Mouse (Mus musculus) forebrain, embryonic 16.5 days (tissue): ENCODE data around the gene Klhl5. TPM values are rescaled to one million over a fixed set of nuclear protein-coding genes. Genes with fewer than 3 reads are reported as not detected.

ENCODE experiments used
- ATAC-seq: fragments of 200-750 bp; cut with Nextera tagmentation; 2 replicates; pipeline ENCODE4 v1.8.0; 2017; ENCODE audit warnings: mild to moderate bottlenecking, moderate library complexity
- H3K27ac ChIP-seq: fragments of 300-500 bp; sonication (generic); 2 replicates; pipeline ENCODE4 v1.5.1; 2014; ENCODE audit warnings: low read length, control low read depth
- H3K27me3 ChIP-seq: fragments of 300-500 bp; sonication (generic); replicated peaks from 2 replicates; pipeline ENCODE4 v1.6.1; 2014; ENCODE audit warnings: low read length; ENCODE audit not compliant: control insufficient read depth, insufficient read depth
- H3K36me3 ChIP-seq: fragments of 300-500 bp; sonication (generic); 2 replicates; pipeline ENCODE4 v1.6.1; 2014; ENCODE audit not compliant: control insufficient read depth, insufficient read depth
- H3K4me1 ChIP-seq: fragments of 300-500 bp; sonication (generic); replicated peaks from 2 replicates; pipeline ENCODE4 v1.6.1; 2014; ENCODE audit warnings: low read length; ENCODE audit not compliant: control insufficient read depth, insufficient read depth
- H3K4me2 ChIP-seq: fragments of 300-500 bp; sonication (generic); 2 replicates; pipeline ENCODE4 v1.6.1; 2014; ENCODE audit warnings: mild to moderate bottlenecking, low read length, control low read depth
- H3K4me3 ChIP-seq: fragments of 300-500 bp; sonication (generic); replicated peaks from 2 replicates; pipeline ENCODE4 v1.5.1; 2014; ENCODE audit warnings: mild to moderate bottlenecking, low read length, control low read depth
- H3K9ac ChIP-seq: fragments of 300-500 bp; sonication (generic); replicated peaks from 2 replicates; pipeline ENCODE4 v1.6.1; 2014; ENCODE audit warnings: low read depth, low read length, control low read depth
- H3K9me3 ChIP-seq: fragments of 300-500 bp; sonication (generic); 2 replicates; pipeline ENCODE4 v1.6.1; 2016; ENCODE audit warnings: low read length; ENCODE audit not compliant: control insufficient read depth
- WGBS: fragments of 180-500 bp; shearing (Covaris S2); extraction: QIAGEN DNeasy Blood & Tissue Kit; methylation state at CpG from one replicate; pipeline ENCODE4 v1.1.7; 2014; 5-methylcytosine and 5-hydroxymethylcytosine counted together
- polyA plus RNA-seq: library from polyadenylated mRNA; unstranded; fragments of >200 nt; fragmentation: Nextera tagmentation; extraction: Ambion mirVana; gene quantifications from 2 replicates; pipeline ENCODE4 v1.2.1, GENCODE M21; 2015

The Klhl5 gene
- polyA plus RNA-seq, 1 experiment from 2014 or later, result 63.5 TPM

- ATAC-seq, result no peak
- Histone ChIP-seq H3K4me3 (no peak overlapping the region), H3K4me1 (no peaks in the 10 kb centered on the region), H3K4me2 (no peak overlapping the region), H3K9me3 (no peaks in the 10 kb centered on the region), H3K27me3 (no peaks in the 10 kb centered on the region), H3K36me3 (peaks cover 22% of the 10 kb centered on the region), H3K27ac (no peak overlapping the region), H3K9ac (no peak overlapping the region)
- 91% methylated on average over 17 of the region's 17 CpGs for WGBS
These were observed 56.3 kb downstream of the Klhl5 start for GRCm38 (mm10) chr5:65163489-65164092.

GRCm38 (mm10) chr5:65170206-65170605 is 62.9 kb downstream of the Klhl5 start:
- Histone ChIP-seq H3K4me3 (no peak overlapping the region), H3K27me3 (no peaks in the 10 kb centered on the region), H3K4me1 (peaks cover 7% of the 10 kb centered on the region), H3K9me3 (no peaks in the 10 kb centered on the region), H3K4me2 (no peak overlapping the region), H3K27ac (no peak overlapping the region), H3K9ac (no peak overlapping the region), H3K36me3 (peaks cover 5% of the 10 kb centered on the region; the same call in 1 of the 2 replicates)
- 59% methylated on average over 9 of the region's 9 CpGs for WGBS
- 0 out of 2 replicates have a peak, but pooled peaks have one; percentile 11 for ATAC-seq

- no peaks in the 10 kb centered on the region for H3K9me3 ChIP-seq
- H3K36me3 ChIP-seq, result no peaks in the 10 kb centered on the region
- peaks cover 19% of the 10 kb centered on the region for H3K4me1 ChIP-seq
- peak overlapping the region; percentile 50; the same call in 1 of the 2 replicates for H3K27ac ChIP-seq
- H3K4me3 ChIP-seq, result peak overlapping the region; percentile 28
- peak overlapping the region; percentile 48 for H3K9ac ChIP-seq
- peak overlapping the region; percentile 54 for H3K4me2 ChIP-seq
- ATAC-seq, result peak; percentile 88
- H3K27me3 ChIP-seq, result no peaks in the 10 kb centered on the region
- 53% methylated on average over 26 of the region's 26 CpGs for WGBS
These were observed 67.9 kb downstream of the Klhl5 start for GRCm38 (mm10) chr5:65175035-65175917.

GRCm38 (mm10) chr5:65175918-65176484 is 68.7 kb downstream of the Klhl5 start:
- peak; percentile 43 for ATAC-seq
- Histone ChIP-seq H3K4me2 (peak overlapping the region; percentile 54), H3K4me1 (peaks cover 18% of the 10 kb centered on the region), H3K9ac (peak overlapping the region; percentile 48), H3K27me3 (no peaks in the 10 kb centered on the region), H3K9me3 (no peaks in the 10 kb centered on the region), H3K36me3 (no peaks in the 10 kb centered on the region), H3K4me3 (peak overlapping the region; percentile 28), H3K27ac (peak overlapping the region; percentile 50; the same call in 1 of the 2 replicates)
- 50% methylated on average over 13 of the region's 13 CpGs for WGBS

- Histone ChIP-seq H3K9me3 (no peaks in the 10 kb centered on the region), H3K27ac (no peak overlapping the region), H3K4me2 (no peak overlapping the region), H3K4me1 (peaks cover 27% of the 10 kb centered on the region), H3K9ac (no peak overlapping the region), H3K27me3 (no peaks in the 10 kb centered on the region), H3K4me3 (no peak overlapping the region), H3K36me3 (no peaks in the 10 kb centered on the region)
- WGBS, result 24% methylated on average over 11 of the region's 11 CpGs
- 0 out of 2 replicates have a peak, but pooled peaks have one; percentile 30 for ATAC-seq
These were observed 69.7 kb downstream of the Klhl5 start for GRCm38 (mm10) chr5:65177026-65177514.

- Histone ChIP-seq H3K4me1 (peaks cover 27% of the 10 kb centered on the region), H3K27ac (no peak overlapping the region), H3K27me3 (no peaks in the 10 kb centered on the region), H3K4me2 (no peak overlapping the region), H3K9me3 (no peaks in the 10 kb centered on the region), H3K9ac (no peak overlapping the region), H3K4me3 (no peak overlapping the region), H3K36me3 (no peaks in the 10 kb centered on the region)
- 90% methylated on average over 9 of the region's 9 CpGs for WGBS
- no peak for ATAC-seq
These were observed 71.1 kb downstream of the Klhl5 start for GRCm38 (mm10) chr5:65178477-65178876.

- H3K4me2 ChIP-seq, result peak overlapping the region; percentile 21; the same call in 1 of the 2 replicates
- H3K9ac ChIP-seq, result 0 out of 2 replicates have a peak overlapping the region, but pooled peaks have one; percentile 5
- 50% methylated on average over 21 of the region's 21 CpGs for WGBS
- H3K27me3 ChIP-seq, result no peaks in the 10 kb centered on the region
- H3K36me3 ChIP-seq, result no peaks in the 10 kb centered on the region
- H3K4me3 ChIP-seq, result no peak overlapping the region
- H3K9me3 ChIP-seq, result no peaks in the 10 kb centered on the region
- H3K4me1 ChIP-seq, result peaks cover 21% of the 10 kb centered on the region
- peak overlapping the region; percentile 36; the same call in 1 of the 2 replicates for H3K27ac ChIP-seq
- peak; percentile 68 for ATAC-seq
These were observed 73.9 kb downstream of the Klhl5 start for GRCm38 (mm10) chr5:65181160-65181793.

- Histone ChIP-seq H3K4me1 (peaks cover 18% of the 10 kb centered on the region), H3K4me2 (no peak overlapping the region), H3K27ac (no peak overlapping the region; the same call in 1 of the 2 replicates), H3K9me3 (no peaks in the 10 kb centered on the region), H3K9ac (no peak overlapping the region), H3K36me3 (no peaks in the 10 kb centered on the region), H3K27me3 (no peaks in the 10 kb centered on the region), H3K4me3 (no peak overlapping the region)
- WGBS, result 74% methylated on average over 4 of the region's 4 CpGs
- ATAC-seq, result 0 out of 2 replicates have a peak, but pooled peaks have one; percentile 11
These were observed 74.4 kb downstream of the Klhl5 start for GRCm38 (mm10) chr5:65181794-65182169.
